Mouse (Mus musculus): ENCODE results near the gene Rpl37a. TPM values are rescaled to one million over a fixed set of nuclear protein-coding genes. Genes with fewer than 3 reads are reported as not detected.

The Rpl37a gene
- polyA plus RNA-seq, 1 experiment from 2014 or later, result 2,102 TPM

- Histone ChIP-seq H3K9me3 (ENCODE audit: control insufficient read depth, low read length) (no peaks in the 10 kb centered on the region), H3K4me3 (ENCODE audit: low read length) (no peak overlapping the region), H3K9ac (ENCODE audit: low read depth, low read length) (no peak overlapping the region), H3K4me1 (ENCODE audit: control insufficient read depth, insufficient read depth, low read length) (peaks cover 5% of the 10 kb centered on the region; the same call in 1 of the 2 replicates), H3K36me3 (ENCODE audit: control insufficient read depth, insufficient read depth, low read length) (no peaks in the 10 kb centered on the region), H3K27me3 (ENCODE audit: control insufficient read depth, insufficient read depth, low read length) (no peaks in the 10 kb centered on the region), H3K4me2 (replicated peaks; ENCODE audit: low read depth, low read length) (no peak overlapping the region), H3K27ac (ENCODE audit: low read depth, low read length) (no peak overlapping the region)
- 24% methylated on average over 4 of the region's 4 CpGs for WGBS
- peak; percentile 44; the same call in 1 of the 2 replicates for ATAC-seq (ENCODE audit: low FRiP score, low TSS enrichment)
Measured at GRCm38 (mm10) chr1:72728781-72729180, 17.7 kb downstream of the Rpl37a start.

- peaks cover 5% of the 10 kb centered on the region; the same call in 1 of the 2 replicates for H3K4me1 ChIP-seq (ENCODE audit: control insufficient read depth, insufficient read depth, low read length)
- 55% methylated on average over 10 of the region's 10 CpGs for WGBS
- H3K9me3 ChIP-seq (ENCODE audit: control insufficient read depth, low read length), result no peaks in the 10 kb centered on the region
- no peak overlapping the region for H3K4me3 ChIP-seq (ENCODE audit: low read length)
- no peaks in the 10 kb centered on the region for H3K27me3 ChIP-seq (ENCODE audit: control insufficient read depth, insufficient read depth, low read length)
- H3K36me3 ChIP-seq (ENCODE audit: control insufficient read depth, insufficient read depth, low read length), result no peaks in the 10 kb centered on the region
- no peak for ATAC-seq (ENCODE audit: low FRiP score, low TSS enrichment)
- no peak overlapping the region for H3K4me2 ChIP-seq (replicated peaks; ENCODE audit: low read depth, low read length)
- H3K9ac ChIP-seq (ENCODE audit: low read depth, low read length), result no peak overlapping the region
- H3K27ac ChIP-seq (ENCODE audit: low read depth, low read length), result no peak overlapping the region
Measured at GRCm38 (mm10) chr1:72730126-72730525, 19.0 kb downstream of the Rpl37a start.

- Histone ChIP-seq H3K4me2 (replicated peaks; ENCODE audit: low read depth, low read length) (no peak overlapping the region), H3K9me3 (ENCODE audit: control insufficient read depth, low read length) (no peaks in the 10 kb centered on the region), H3K27ac (ENCODE audit: low read depth, low read length) (no peak overlapping the region), H3K4me1 (ENCODE audit: control insufficient read depth, insufficient read depth, low read length) (peaks cover 8% of the 10 kb centered on the region; the same call in 1 of the 2 replicates), H3K4me3 (ENCODE audit: low read length) (no peak overlapping the region), H3K36me3 (ENCODE audit: control insufficient read depth, insufficient read depth, low read length) (no peaks in the 10 kb centered on the region), H3K9ac (ENCODE audit: low read depth, low read length) (no peak overlapping the region), H3K27me3 (ENCODE audit: control insufficient read depth, insufficient read depth, low read length) (no peaks in the 10 kb centered on the region)
- WGBS, result 84% methylated on average over 9 of the region's 9 CpGs
- no peak for ATAC-seq (ENCODE audit: low FRiP score, low TSS enrichment)
Measured at GRCm38 (mm10) chr1:72733191-72733691, 22.2 kb downstream of the Rpl37a start.

- Histone ChIP-seq H3K36me3 (ENCODE audit: control insufficient read depth, insufficient read depth, low read length) (no peaks in the 10 kb centered on the region), H3K4me2 (replicated peaks; ENCODE audit: low read depth, low read length) (peak overlapping the region; percentile 13; the same call in 1 of the 2 replicates), H3K27me3 (ENCODE audit: control insufficient read depth, insufficient read depth, low read length) (no peaks in the 10 kb centered on the region), H3K9me3 (ENCODE audit: control insufficient read depth, low read length) (no peaks in the 10 kb centered on the region), H3K9ac (ENCODE audit: low read depth, low read length) (no peak overlapping the region), H3K4me1 (ENCODE audit: control insufficient read depth, insufficient read depth, low read length) (0 out of 2 replicates have a peak, but pooled peaks cover 4% of the 10 kb centered on the region), H3K4me3 (ENCODE audit: low read length) (no peak overlapping the region), H3K27ac (ENCODE audit: low read depth, low read length) (no peak overlapping the region)
- 27% methylated on average over 13 of the region's 13 CpGs for WGBS
- ATAC-seq (ENCODE audit: low FRiP score, low TSS enrichment), result peak; percentile 63
Measured at GRCm38 (mm10) chr1:72736397-72737125, 25.5 kb downstream of the Rpl37a start.

GRCm38 (mm10) chr1:72738946-72739680 lies 28.0 kb downstream of the Rpl37a start:
- WGBS, result 85% methylated on average over 15 of the region's 15 CpGs

GRCm38 (mm10) chr1:72739681-72740063 lies 28.6 kb downstream of the Rpl37a start:
- no peaks in the 10 kb centered on the region for H3K9me3 ChIP-seq (ENCODE audit: control insufficient read depth, low read length)
- H3K4me1 ChIP-seq (ENCODE audit: control insufficient read depth, insufficient read depth, low read length), result 0 out of 2 replicates have a peak, but pooled peaks cover 4% of the 10 kb centered on the region
- no peaks in the 10 kb centered on the region for H3K27me3 ChIP-seq (ENCODE audit: control insufficient read depth, insufficient read depth, low read length)
- H3K4me2 ChIP-seq (replicated peaks; ENCODE audit: low read depth, low read length), result no peak overlapping the region
- no peak overlapping the region for H3K27ac ChIP-seq (ENCODE audit: low read depth, low read length)
- H3K36me3 ChIP-seq (ENCODE audit: control insufficient read depth, insufficient read depth, low read length), result no peaks in the 10 kb centered on the region
- H3K9ac ChIP-seq (ENCODE audit: low read depth, low read length), result no peak overlapping the region
- no peak for ATAC-seq (ENCODE audit: low FRiP score, low TSS enrichment)
- WGBS, result 79% methylated on average over 10 of the region's 10 CpGs
- no peak overlapping the region for H3K4me3 ChIP-seq (ENCODE audit: low read length)

More at GRCm38 (mm10) chr1:72738946-72739680, 28.0 kb downstream of the Rpl37a start:
- 0 out of 2 replicates have a peak, but pooled peaks cover 4% of the 10 kb centered on the region for H3K4me1 ChIP-seq (ENCODE audit: control insufficient read depth, insufficient read depth, low read length)
- ATAC-seq (ENCODE audit: low FRiP score, low TSS enrichment), result no peak
- no peak overlapping the region for H3K4me3 ChIP-seq (ENCODE audit: low read length)
- no peaks in the 10 kb centered on the region for H3K36me3 ChIP-seq (ENCODE audit: control insufficient read depth, insufficient read depth, low read length)
- H3K27me3 ChIP-seq (ENCODE audit: control insufficient read depth, insufficient read depth, low read length), result no peaks in the 10 kb centered on the region
- no peak overlapping the region for H3K4me2 ChIP-seq (replicated peaks; ENCODE audit: low read depth, low read length)
- no peak overlapping the region for H3K9ac ChIP-seq (ENCODE audit: low read depth, low read length)
- H3K27ac ChIP-seq (ENCODE audit: low read depth, low read length), result no peak overlapping the region
- no peaks in the 10 kb centered on the region for H3K9me3 ChIP-seq (ENCODE audit: control insufficient read depth, low read length)

GRCm38 (mm10) chr1:72741406-72741805 lies 30.3 kb downstream of the Rpl37a start:
- Histone ChIP-seq H3K9me3 (ENCODE audit: control insufficient read depth, low read length) (no peaks in the 10 kb centered on the region), H3K4me2 (replicated peaks; ENCODE audit: low read depth, low read length) (no peak overlapping the region), H3K4me1 (ENCODE audit: control insufficient read depth, insufficient read depth, low read length) (0 out of 2 replicates have a peak, but pooled peaks cover 6% of the 10 kb centered on the region), H3K36me3 (ENCODE audit: control insufficient read depth, insufficient read depth, low read length) (no peaks in the 10 kb centered on the region), H3K27ac (ENCODE audit: low read depth, low read length) (no peak overlapping the region), H3K27me3 (ENCODE audit: control insufficient read depth, insufficient read depth, low read length) (no peaks in the 10 kb centered on the region), H3K4me3 (ENCODE audit: low read length) (no peak overlapping the region), H3K9ac (ENCODE audit: low read depth, low read length) (no peak overlapping the region)
- ATAC-seq (ENCODE audit: low FRiP score, low TSS enrichment), result no peak
- 92% methylated on average over 5 of the region's 5 CpGs for WGBS

GRCm38 (mm10) chr1:72744816-72745506 lies 33.9 kb downstream of the Rpl37a start:
- no peak overlapping the region for H3K4me3 ChIP-seq (ENCODE audit: low read length)
- H3K27me3 ChIP-seq (ENCODE audit: control insufficient read depth, insufficient read depth, low read length), result no peaks in the 10 kb centered on the region
- H3K36me3 ChIP-seq (ENCODE audit: control insufficient read depth, insufficient read depth, low read length), result no peaks in the 10 kb centered on the region
- no peaks in the 10 kb centered on the region for H3K9me3 ChIP-seq (ENCODE audit: control insufficient read depth, low read length)
- WGBS, result 29% methylated on average over 8 of the region's 8 CpGs
- H3K9ac ChIP-seq (ENCODE audit: low read depth, low read length), result no peak overlapping the region
- ATAC-seq (ENCODE audit: low FRiP score, low TSS enrichment), result peak; percentile 28; the same call in 1 of the 2 replicates
- no peak overlapping the region; the same call in 1 of the 2 replicates for H3K27ac ChIP-seq (ENCODE audit: low read depth, low read length)
- H3K4me2 ChIP-seq (replicated peaks; ENCODE audit: low read depth, low read length), result no peak overlapping the region
- 0 out of 2 replicates have a peak, but pooled peaks cover 2% of the 10 kb centered on the region for H3K4me1 ChIP-seq (ENCODE audit: control insufficient read depth, insufficient read depth, low read length)
